Mouse (Mus musculus): ENCODE data around the gene Plekhm3.

Gene Plekhm3

DNA sequence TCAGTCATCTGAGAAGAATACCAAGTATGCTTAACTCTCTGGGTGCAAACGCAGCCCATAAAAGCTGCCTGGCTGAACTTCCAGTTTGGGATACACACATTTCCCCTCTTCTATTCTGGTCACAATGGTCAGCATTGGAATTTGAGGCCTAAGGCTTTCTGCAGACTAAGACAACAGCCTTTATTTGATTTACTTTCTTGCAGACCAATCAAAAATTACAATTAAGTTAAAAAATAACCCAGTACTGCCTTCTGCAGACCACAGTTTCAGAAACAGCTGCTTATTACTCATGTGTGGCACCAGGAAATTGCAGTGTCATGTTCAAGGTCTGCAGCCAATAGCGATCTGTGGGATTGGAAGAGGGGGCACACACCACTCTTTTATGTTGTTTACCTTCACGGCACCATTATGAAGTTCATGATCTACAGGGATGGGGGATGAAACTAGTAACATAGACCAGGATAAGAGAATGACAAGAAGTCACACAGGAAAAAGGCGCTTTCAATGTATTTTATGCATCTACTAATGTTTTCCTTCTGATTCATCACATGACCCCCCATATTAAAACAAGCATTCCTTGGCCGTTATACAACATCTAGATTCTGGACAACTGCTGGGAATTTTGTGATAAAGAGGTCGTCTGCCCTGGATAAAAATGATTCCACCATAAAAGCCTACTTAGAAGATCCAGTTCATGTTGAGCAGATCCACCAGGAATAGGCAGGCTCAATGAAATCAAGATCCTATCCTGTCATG lies 130.1 kb downstream of the Plekhm3 start:
- DNase-seq (ENCODE audit: low spot score) = no peak

DNA sequence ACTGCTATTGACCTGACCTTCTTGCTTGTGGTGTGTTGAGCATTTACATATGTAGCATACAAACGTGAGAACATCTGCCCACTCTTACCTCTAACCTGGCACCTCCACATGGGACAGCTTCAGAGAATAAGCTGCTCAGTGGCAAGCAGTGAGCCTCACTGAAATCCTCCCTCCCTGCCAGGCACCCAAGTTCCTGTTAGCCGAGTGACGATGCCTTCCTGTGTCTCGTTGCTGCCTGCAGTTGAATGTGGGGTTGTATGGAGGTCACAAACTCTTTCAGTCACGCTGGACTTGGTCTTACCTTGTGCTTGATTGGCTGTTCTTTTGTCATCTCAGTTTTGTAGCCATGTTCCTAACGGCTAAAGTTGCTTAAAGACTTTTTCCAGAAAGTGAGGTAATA lies 133.1 kb downstream of the Plekhm3 start:
- no peak for DNase-seq (ENCODE audit: low spot score)

DNA sequence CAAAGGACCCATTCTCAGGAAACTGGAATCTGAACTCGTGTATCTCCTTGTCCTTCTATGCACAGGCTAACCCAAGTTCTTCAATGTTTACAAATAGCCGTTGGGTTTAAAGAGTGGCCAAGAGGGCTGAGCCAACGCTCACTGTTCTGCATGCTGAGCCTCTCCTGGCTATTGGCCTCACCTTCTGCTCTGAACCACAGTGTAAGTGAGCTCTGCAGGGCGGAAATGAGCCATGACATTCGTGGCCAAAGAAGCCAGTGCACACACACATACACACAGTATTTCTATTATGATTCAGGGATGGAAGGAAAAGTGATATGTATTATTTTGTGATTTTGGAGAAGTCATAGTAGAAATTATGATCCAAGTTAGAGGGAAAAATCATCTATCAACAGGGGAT lies 138.9 kb downstream of the Plekhm3 start:
- no peak for DNase-seq (ENCODE audit: low spot score)

DNA sequence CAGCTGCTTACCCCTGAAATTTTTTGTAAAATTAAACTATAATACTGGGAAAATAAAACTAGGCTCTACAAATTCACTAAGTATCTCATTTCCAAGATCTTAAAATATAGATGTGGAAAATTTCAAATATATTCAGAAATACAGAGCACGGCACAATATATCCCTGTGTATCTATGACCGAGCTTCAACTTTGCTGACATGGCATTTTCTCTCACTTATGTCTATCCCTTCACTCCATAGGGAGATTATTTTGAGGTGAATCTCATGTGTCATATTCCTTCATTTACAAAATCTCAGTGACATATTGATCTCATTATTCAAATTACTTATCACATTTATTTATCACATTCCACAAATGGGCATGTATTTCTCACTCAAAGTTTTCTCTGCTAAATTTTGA lies 143.4 kb downstream of the Plekhm3 start:
- no peak for DNase-seq (ENCODE audit: low spot score)

DNA sequence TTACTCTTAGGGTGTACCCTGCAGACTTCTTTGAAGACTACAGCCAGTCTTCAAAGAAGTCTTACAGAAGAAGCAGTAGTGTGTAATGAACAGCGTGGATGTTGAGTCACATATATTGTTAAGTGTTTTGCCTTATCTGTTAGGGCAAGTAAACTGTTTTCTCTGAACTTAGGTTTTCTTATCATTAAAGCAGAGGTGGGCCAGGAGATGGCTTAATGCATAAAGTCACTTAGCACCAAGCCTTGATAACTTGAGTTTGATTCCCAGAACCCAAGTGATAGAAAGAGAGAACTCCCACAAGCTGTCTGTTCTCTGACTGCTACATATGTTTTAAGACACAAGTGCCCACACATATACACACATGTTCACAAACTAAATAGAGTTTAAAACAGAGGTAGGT lies 144.7 kb downstream of the Plekhm3 start:
- DNase-seq (ENCODE audit: low spot score) = no peak

DNA sequence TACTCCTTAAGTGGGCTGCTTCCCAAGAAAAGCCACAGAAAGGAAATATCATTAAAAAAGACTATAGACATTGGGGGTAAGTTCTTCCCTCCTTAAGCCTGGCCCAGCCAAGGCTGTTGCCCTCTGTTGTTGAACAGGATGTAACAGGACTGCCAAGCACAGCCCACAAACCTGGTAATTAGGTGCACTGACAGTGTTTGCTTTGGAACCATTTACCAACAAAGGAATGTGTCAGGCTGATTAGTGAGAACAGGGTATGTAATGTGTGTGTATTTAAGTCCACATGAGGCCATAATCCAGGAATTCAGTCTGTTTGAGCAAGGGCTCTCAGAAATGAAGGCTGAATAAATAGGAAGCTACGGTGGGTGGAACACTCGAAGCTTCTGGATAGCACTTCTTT lies 147.5 kb downstream of the Plekhm3 start:
- no peak for DNase-seq (ENCODE audit: low spot score)

DNA sequence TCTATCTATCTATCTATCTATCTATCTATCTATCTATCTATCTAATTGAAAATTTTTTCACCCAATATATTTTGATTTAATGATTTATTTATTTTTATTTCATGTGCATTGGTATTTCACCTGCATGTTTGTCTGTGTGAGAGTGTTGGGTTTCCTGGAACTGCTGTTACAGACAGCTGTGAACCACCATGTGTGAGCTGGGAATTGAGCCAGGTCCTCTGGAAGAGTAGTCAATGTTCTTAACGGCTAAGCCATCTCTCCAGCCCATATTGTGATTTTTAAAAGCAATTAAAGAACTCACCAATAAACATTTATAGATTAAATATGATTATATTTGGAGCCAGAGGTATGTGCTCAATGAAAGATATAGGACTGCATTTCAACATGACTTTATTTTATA lies 148.9 kb downstream of the Plekhm3 start:
- no peak for DNase-seq (ENCODE audit: low spot score)

DNA sequence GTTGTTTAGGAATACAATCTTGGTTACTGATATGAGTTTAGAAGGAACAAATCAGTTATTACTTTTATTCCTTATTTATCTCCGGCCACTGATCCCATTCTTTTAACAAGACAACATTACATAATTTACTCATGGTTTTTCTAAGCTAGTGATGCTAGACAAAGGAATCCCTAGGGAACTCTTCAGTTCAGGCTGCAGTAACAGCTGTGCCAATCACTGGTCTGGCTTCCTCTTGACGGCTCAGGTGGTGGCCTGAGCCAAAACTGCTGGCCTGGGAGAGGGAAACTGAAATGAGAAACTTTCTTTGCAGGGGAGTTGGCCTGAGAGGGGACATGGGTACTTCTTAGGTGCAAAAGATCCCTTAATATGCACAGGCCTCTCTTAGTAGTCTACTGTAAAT lies 151.4 kb downstream of the Plekhm3 start:
- no peak for DNase-seq (ENCODE audit: low spot score)

DNA sequence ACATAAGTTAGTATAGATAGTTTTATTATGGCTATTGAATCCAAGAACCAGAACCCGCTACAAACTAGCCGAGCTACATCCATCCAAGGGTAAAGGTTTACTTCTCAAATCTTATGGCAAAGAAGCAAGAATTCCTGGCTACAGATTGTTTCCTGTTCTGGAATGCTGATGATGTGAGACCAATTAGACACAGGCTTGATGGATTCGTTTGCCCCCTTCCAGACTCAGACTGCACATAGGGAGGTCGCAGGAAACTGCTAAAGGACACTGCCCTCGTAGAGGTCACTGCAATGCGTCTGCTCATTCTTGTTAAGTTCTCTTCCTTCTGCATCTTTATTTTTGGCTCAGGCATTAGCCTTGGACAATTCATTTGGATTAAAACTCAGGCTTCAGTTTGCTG lies 154.0 kb downstream of the Plekhm3 start:
- DNase-seq (ENCODE audit: low spot score) = no peak

DNA sequence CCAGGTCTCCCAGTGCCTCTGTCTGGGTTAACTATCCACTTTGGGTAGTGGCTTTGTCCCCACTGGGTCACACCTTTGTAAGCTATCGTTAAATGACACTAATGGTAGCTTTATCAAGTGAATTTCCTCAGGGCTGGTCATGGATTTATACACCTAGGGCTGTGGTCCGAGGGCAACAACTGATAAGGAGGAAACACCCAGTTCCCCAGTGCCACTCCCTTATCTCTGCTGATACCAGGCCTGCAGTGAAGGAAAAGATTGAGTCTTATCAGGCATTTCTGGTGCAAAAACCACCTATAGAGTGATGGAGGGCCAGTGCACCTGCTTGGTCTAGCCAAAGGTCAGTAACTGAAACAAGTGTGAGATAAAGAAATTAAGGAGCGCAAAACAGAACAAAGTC lies 159.0 kb downstream of the Plekhm3 start:
- no peak for DNase-seq (ENCODE audit: low spot score)

DNA sequence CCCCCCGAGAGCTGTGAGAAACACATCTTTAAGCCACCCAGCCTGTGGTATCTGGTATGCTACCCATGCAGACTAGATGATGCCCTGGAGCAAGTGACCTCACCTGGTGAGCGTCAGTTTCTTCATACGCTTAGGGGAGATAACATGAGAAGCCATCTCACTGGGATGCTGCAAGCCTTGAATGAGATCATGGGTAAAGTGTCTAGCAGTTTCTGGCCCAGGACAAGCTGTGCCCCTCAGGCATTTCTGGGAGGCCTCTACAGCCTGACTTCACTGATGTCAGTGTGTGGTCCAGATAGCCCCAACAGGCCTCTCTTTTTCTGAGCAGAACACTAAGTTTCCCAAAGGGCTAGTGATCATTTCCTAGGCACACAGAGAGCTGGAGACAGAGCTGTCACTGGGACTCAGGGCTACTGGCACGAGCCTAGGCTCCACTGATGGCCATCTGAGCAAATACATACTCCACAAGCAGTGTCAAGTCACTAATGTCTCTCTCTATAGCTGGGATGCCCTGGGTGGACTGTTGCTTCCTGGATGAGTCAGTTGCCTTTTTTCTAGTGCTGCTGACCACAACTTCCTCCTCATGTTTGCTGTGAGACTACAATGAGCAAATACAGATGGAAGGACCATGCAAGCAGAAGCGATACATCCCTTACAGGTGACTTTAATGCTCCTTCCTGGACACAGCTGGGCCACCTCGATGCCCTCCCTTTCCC lies 159.6 kb downstream of the Plekhm3 start:
- no peak for DNase-seq (ENCODE audit: low spot score)

DNA sequence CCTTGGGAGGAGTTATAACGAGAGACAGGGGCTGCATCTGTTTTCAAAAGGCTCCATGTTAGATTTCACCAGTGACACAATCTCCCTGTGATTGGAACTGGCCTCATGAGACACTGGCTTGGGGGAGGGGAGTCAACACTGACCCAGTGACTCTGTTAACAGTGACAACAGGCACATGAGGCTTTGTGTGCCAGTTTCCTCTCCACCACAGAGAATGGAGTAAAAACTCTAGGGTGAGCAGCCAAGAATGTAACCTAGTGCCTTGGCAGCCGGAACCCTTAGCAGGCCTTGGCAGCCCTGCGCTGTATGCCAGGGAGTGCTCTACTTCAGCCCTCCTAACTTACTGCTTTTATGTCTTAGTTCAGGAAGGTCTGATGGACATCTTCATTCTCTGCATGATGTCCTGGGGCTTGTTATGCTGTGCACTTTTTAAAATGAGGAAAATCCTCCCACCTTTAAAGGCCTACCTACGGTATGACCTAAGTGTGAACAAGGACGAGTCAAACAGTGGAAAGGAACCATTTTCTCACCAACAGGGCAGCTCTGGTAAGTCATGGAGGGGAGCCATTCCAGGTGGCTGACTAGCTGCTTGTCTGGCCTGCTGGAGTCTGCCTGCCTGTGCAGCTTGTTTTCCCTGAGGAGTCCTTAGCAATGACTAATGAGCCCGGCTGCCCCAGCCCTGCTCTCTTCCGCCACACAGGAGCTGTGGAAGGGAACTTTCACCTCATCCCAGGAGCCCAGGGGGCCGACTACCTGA lies 161.2 kb downstream of the Plekhm3 start:
- DNase-seq (ENCODE audit: low spot score) = peak; percentile 14

DNA sequence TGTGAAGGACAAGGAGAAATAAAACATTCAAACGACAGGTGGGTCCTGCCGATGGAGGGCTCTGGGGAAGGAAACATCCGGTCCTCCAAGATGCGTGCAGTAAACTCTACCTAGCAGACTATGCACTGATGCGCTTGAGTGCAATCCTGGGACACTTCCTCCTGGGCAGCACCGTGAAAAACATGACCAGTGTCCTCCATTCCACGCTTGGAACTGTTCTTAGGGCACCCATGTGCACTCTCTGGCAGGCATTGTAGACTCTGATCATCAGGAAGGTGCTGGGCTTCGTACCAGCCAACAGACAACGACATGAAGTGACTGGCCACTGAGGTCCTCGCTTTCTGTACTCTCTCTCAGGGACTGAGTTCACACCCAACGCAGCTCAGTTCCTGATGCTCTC lies 162.5 kb downstream of the Plekhm3 start:
- DNase-seq (ENCODE audit: low spot score) = no peak

DNA sequence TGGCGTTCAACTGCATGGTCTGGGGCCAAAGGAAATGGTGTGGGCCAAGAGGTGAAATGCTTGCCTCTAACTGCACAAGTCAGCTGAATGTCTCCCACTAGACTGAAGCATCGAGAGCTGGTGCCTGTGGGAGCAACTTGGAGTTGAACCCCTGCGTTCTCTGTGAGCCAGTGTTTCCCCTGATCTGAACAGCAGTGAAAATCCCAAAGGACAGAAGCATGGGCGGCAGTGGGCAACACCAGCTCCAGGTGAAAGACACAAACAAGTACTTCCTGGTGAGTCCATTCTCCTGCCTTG lies 163.4 kb downstream of the Plekhm3 start:
- no peak for DNase-seq (ENCODE audit: low spot score)

DNA sequence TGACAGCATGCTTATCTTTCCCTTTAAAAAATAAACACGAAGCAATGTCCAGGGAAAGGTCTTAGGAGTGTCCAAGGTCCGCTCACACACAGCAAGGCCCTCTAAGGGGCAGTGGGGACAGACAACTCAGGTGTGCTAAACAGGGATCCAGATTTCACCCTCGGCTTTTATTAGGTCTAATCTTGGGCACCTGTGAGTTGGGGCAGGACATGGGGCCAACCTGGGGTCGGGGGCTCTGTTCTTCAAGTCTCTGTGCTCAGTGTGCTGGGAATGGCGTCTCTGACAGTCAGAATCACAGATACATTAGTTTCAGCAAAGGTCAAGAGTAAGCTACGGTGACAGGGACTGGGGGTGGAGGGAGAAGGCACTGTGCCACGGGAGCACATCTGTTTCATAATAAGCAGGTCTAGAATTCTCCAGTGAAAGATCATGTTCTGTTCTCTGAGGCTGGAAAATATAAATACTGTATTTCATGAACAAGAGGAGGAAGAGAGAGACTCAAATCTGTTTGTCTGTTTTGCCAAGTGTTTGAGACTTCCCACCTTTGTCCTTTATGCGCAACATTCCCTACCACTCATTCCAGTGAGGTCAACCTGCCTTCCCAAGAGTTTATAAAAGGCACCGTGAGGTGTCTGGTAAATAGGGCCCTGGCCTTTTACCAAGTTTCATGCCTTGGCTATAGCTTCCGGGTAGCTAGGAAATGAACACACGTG lies 163.9 kb downstream of the Plekhm3 start:
- no peak for DNase-seq (ENCODE audit: low spot score)

DNA sequence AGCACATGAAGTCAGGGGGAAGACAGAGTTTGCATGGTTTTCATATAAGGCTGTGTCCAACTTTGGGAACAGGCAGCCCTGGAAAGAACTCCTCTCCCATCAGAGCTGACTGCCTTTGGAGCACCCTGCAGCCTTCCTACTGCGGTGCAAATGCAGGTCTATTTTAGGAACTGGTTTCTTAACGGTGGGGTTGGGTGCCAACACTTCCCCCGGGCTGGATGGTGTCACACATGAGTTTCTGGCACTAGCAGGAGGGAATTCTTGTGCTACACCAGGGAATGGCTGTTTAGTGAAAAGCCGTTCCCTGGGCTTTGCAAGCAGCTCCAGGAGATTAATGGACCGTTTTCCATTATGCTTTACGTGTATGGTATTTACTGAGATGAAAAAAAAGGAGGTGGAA lies 164.8 kb downstream of the Plekhm3 start:
- DNase-seq (ENCODE audit: low spot score) = peak; percentile 48

DNA sequence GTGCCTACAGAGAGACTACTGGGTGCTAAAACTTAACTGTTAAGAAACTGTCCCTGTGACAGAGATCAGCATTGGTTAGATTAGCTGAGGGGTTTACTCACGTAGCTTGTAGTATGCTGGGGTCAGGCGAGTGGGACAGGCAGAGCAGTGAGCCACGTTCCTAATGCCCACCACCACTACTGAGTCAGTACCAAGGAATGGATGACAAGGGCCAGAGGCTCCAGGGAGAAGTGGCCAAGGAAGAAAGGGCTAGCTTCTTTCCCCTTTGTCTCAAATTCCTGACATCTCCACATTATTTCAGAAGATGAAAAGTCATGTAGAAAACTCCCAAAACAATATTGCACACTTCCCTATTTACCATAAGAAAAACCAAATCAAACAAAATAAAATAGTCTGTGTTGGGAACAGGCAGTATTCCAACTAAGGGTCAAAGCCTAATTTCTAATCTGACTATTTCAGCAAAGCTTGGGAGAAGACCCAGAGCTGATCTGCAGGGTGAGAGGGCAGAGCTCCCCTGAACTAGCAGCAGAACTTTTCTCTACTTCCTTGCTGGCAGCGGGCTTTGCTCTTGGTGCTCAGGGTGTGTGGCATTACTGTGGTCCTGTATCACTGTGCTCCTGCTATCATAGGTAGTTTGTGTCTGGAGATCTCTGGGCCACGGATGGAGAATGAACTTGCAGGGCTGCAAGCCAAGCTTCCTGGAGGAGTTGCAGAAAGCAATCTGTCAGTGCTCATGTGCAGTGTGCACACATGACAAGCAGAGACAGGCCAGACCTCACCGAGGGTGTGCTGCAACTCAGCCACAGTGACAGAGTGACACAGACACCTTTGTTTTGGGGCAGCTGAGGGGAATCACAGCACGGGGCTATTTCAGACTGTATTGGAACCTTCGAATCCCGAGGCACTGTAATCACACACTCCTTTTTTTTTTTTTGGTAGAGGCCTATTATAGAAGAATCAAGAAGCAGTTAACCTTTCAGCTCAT lies 165.5 kb downstream of the Plekhm3 start:
- DNase-seq (ENCODE audit: low spot score) = peak; percentile 44

DNA sequence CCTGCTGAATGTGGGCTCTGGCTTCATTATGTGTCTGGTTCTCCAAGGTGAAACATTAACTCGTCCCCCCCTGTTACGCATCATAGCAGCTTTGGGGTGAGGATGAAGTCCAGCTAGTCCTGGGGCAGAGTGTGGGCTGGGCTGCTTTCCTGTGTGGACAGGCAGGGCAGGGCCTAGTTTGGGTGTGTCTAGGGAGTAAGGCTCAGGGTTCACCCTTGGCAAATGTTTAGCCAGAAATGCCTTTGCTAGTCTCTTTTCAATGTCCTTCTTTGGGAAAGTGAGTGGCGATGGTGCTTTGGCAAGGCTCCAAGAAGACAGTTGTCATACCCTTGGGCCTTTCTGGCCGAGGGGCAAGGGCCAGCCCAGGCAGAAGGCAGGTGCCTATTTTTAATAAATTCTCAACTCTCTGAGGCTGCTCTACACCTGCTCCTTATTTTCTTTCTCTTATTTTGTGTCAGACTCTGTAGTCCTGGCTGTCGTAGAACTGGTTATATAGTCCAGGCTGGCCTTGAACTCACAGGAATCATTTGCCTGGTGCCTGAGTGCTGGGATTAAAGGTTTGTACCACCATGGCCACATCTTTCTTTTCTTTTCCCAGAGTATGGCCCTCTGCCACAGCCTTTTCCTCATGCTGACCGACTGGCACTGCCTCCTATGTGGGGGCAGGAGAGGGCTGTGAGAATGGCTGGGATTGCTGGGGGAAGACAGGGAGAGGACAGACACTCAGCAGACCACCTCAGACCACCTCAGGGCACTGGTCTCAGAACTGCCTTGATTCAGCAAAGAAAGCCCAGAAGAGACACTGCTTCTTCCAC lies 168.7 kb downstream of the Plekhm3 start:
- peak; percentile 16 for DNase-seq (ENCODE audit: low spot score)

DNA sequence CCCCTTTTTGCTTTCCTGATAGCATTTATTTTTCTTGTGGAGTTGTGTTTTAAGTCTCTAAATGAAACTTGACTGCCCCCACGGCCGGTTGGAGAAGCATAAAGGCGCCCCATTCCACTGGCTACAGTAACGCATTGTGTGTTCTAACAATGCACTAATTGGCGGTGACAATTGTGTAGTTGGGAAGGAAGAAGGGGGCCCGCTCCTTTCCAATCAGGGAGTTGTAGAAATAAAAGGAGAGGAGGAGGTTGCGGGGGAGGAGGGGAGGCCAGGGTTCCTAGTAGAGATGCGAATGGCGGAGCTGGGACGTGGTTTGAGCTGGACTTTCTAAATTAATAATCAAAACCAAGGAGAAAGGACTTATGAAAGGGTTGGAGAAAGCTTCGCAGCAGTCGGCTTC lies 176.8 kb downstream of the Plekhm3 start:
- DNase-seq (ENCODE audit: low spot score) = no peak

DNA sequence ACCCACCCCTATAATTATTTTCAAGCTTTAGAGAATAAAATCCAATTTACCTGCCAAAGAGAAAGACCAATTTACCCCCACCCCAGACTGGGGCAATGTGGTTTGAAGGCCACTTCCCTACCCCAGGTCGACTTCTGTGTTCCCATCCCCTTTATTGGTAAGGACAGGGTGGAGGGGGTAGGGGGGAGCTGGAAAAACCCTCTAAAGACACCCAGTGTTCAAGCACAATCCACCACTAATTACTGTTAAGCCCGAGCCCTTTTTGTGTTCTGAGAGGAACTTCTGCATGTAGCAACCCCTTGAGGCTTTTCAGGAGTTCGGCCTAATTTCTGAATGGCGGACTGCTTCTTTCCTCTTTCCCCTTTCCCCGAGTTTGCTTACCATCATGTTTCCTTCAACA lies 177.2 kb downstream of the Plekhm3 start:
- DNase-seq (ENCODE audit: low spot score) = no peak

DNA sequence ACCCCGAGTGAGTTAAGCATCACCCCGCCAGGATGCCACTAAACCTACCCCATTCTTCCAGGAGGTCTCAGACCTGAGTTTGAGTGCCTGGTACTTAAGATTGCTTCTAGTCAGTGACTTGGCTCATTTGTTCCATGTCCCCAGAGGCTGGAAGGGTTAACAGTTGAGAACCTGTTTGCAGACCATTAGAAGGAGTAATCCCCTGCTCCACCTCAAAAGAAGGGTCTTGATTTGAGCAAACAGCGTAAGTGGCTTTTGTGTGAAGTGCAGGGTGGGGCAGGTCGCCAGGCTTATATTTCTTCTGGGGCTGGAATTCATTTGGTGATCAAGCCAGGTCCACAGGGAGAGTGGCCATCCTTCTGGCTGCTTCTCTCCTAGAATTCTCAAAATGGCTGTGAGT lies 183.3 kb downstream of the Plekhm3 start:
- DNase-seq (ENCODE audit: low spot score) = no peak
